In genomic region chr15:80343031-80343430, GRCm38 (mm10) we compare ENCODE assay signal across 14 mouse cellular contexts. TPM values are rescaled to one million over a fixed set of nuclear protein-coding genes. Genes with fewer than 3 reads are reported as not detected.
DNase-seq lines count a peak whose midpoint lies in the region; ATAC-seq lines count a peak whose summit lies in the region.
"Had no signal": no experiment of that assay in that cellular context is flagged by ENCODE, and none has a peak within 500 bp of the region (broad histone marks: within the 10 kb centered on the region; RNA-seq: fewer than 3 reads in every experiment).

No protein-coding gene starts in this region.

- H3K36me3 ChIP-seq in kidney, embryonic 16.5 days (ENCODE audit: insufficient read depth, low read length): no peaks in the 10 kb centered on the region

- WGBS in kidney, embryonic 16.5 days: 46% methylated on average over 10 of the region's 10 CpGs

- H3K4me3 ChIP-seq in kidney, embryonic 16.5 days (ENCODE audit: low read length): no peak overlapping the region
- H3K4me3 ChIP-seq: erythroblast, embryonic 14.5 days; myocyte had no signal

- H3K27me3 ChIP-seq in kidney, embryonic 16.5 days (ENCODE audit: insufficient read depth, low read length): no peaks in the 10 kb centered on the region

- no peak overlapping the region for H3K9ac ChIP-seq in kidney, embryonic 16.5 days (replicated peaks; ENCODE audit: low read length)

- peak; percentile 75 for DNase-seq in kidney, adult 18-20 months
- peak; percentile 73 for DNase-seq in adrenal gland, adult 8-10 months
- peak; percentile 96 for DNase-seq in cerebellum, adult 18-20 months
- peak; percentile 85 to 94 for DNase-seq in kidney, postnatal 25 days
- no peak for DNase-seq in layer of hippocampus, postnatal 25 days (ENCODE audit: extremely low spot score in 1 of 2, low spot score in 1 of 2)
- no peak for DNase-seq in c-Kit-positive CD71-positive TER-119-positive erythroid progenitor cells, embryonic 14.5 days (ENCODE audit: low spot score)
- DNase-seq: gastrocnemius, postnatal 14 days; spleen, adult 18-20 months; thymus, postnatal 36 days had no signal

- no peak overlapping the region for H3K4me2 ChIP-seq in kidney, embryonic 16.5 days (replicated peaks; ENCODE audit: low read depth, low read length)

- no peaks in the 10 kb centered on the region for H3K4me1 ChIP-seq in kidney, embryonic 16.5 days (ENCODE audit: insufficient read depth, low read length)

- no peaks in the 10 kb centered on the region for H3K9me3 ChIP-seq in kidney, embryonic 16.5 days (ENCODE audit: low read length)

- no peak for ATAC-seq in kidney, embryonic 16.5 days (ENCODE audit: low FRiP score, low TSS enrichment)
- ATAC-seq in monocyte, adult 5-6 weeks (replicated peaks; ENCODE audit: insufficient number of reproducible peaks, low FRiP score, low TSS enrichment, poor library complexity, severe bottlenecking): no peak

- no peak overlapping the region for H3K27ac ChIP-seq in kidney, embryonic 16.5 days (ENCODE audit: low read length)
- H3K27ac ChIP-seq: macrophage had no signal

RNA-seq across cellular contexts. Expression of gene Cacna1i, which starts 56.0 kb away (rescaled TPM):
- polyA plus RNA-seq in kidney, embryonic 16.5 days (2015; fragmentation: Nextera tagmentation; extraction: Ambion mirVana): not detected in 2 replicates
- total RNA-seq in adrenal gland, adult 8-10 months (2022): 1 to 10 TPM in 1 of 4 experiments, under 1 TPM in 3; 0.32 to 1.0 (median 0.77) TPM
- 10 to 100 TPM; 39.7 to 43.4 TPM for total RNA-seq in layer of hippocampus, postnatal 25 days (2021)
- total RNA-seq in monocyte, adult 5-6 weeks (2017): 2.2 to 5.0 TPM (median 3.1 TPM) in 3 replicates
- polyA plus RNA-seq: erythroblast, embryonic 14.5 days; macrophage had no signal

Comparison
In these comparisons a context has a peak if more than half of its experiments do, and no peak if none do; other contexts are left out.
1. DNase-seq: peak in kidney, adult 18-20 months (single experiment), adrenal gland, adult 8-10 months (single experiment), cerebellum, adult 18-20 months (2 of 2) and kidney, postnatal 25 days (2 of 2); none in layer of hippocampus, postnatal 25 days (0 of 2) and c-Kit-positive CD71-positive TER-119-positive erythroid progenitor cells, embryonic 14.5 days (single experiment).